Mouse (Mus musculus): Measurements from ENCODE around the gene Tas2r143. TPM values are rescaled to one million over a fixed set of nuclear protein-coding genes. Genes with fewer than 3 reads are reported as not detected.

Gene Tas2r143
- polyA plus RNA-seq, 1 experiment from 2014 or later, result not detected

DNA sequence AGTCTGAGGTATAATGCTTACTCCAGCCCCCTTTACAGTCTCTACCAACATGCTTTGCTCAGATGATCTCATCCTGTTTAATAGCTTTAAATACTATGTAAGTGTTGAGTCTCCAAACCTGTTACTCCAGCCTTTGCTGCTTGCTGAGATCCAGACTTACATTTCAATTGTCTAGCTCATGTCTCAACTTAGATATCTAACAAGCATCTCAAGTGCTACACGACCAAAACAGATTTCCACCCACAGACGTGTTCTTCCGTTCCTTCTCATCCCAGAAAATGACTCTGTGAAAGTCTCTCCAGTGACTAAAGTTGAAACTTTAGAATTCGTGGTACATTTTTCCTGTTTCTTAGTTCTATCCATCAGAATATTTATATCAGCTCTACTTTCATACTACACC, 26.3 kb downstream of the Tas2r143 start:
- Histone ChIP-seq H3K36me3 (replicated peaks) (no peaks in the 10 kb centered on the region), H3K4me3 (replicated peaks) (no peak overlapping the region), H3K4me1 (no peaks in the 10 kb centered on the region), H3K4me2 (no peak overlapping the region), H3K9me3 (no peaks in the 10 kb centered on the region), H3K9ac (no peak overlapping the region), H3K27me3 (no peaks in the 10 kb centered on the region), H3K27ac (no peak overlapping the region)
- WGBS, result 84% methylated on average over 4 of the region's 4 CpGs
- ATAC-seq (ENCODE audit: low FRiP score), result no peak

GRCm38 (mm10) chr6:42433554-42433953, 33.5 kb downstream of the Tas2r143 start:
- H3K4me3 ChIP-seq (replicated peaks), result no peak overlapping the region
- H3K4me2 ChIP-seq, result no peak overlapping the region
- ATAC-seq (ENCODE audit: low FRiP score), result no peak
- no peaks in the 10 kb centered on the region for H3K36me3 ChIP-seq (replicated peaks)
- H3K4me1 ChIP-seq, result no peaks in the 10 kb centered on the region
- H3K9me3 ChIP-seq, result no peaks in the 10 kb centered on the region
- H3K9ac ChIP-seq, result no peak overlapping the region
- WGBS, result 59% methylated on average over 2 of the region's 2 CpGs
- H3K27me3 ChIP-seq, result no peaks in the 10 kb centered on the region
- no peak overlapping the region for H3K27ac ChIP-seq

DNA sequence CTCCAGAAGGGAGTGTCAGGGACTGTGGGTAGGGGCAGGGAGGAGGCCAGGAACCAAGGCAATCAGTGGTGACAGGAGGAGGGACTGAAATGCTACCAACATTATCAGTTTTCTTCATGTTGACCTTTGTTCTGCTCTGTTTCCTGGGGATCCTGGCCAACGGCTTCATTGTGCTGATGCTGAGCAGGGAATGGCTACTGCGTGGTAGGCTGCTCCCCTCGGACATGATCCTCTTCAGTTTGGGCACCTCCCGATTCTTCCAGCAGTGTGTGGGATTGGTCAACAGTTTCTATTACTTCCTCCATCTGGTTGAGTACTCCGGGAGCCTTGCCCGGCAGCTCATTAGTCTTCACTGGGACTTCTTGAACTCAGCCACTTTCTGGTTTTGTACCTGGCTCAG, 34.4 kb downstream of the Tas2r143 start, which contains the start of gene Tas2r126:
Gene Tas2r126 (plus strand): TSS at position 90 of the 400 bp plus-strand sequence.
- Histone ChIP-seq H3K4me2 (no peak within 1 kb of the TSS), H3K9ac (no peak within 1 kb of the TSS), H3K27me3 (no peaks in the 10 kb centered on the region), H3K27ac (no peak within 1 kb of the TSS), H3K9me3 (no peaks in the 10 kb centered on the region), H3K4me3 (replicated peaks) (no peak within 1 kb of the TSS), H3K4me1 (no peaks in the 10 kb centered on the region), H3K36me3 (replicated peaks) (no peaks in the 10 kb centered on the region)
- ATAC-seq (ENCODE audit: low FRiP score), result no peak
- 90% methylated on average over 6 of the region's 6 CpGs for WGBS

DNA sequence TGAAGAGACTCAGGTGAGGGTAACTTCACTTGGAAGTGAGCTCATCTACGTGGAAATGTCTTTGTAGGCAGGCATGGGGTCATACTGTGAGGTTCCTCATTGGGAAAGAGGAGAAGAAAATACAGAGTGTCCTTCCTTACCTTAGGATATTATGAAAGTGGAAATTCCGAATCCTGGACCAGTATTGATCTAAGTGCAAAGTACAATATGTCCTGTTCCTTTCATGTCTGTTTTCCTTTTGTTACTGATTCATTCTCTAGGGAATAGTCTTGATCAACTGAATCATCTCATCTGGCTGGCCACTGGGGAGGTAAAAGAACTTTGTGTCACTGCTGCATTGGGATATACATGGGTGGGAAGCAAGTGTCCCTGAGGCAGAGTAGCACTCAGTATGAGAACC, 35.5 kb downstream of the Tas2r143 start:
- Histone ChIP-seq H3K36me3 (replicated peaks) (no peaks in the 10 kb centered on the region), H3K9me3 (no peaks in the 10 kb centered on the region), H3K4me1 (no peaks in the 10 kb centered on the region), H3K4me2 (no peak overlapping the region), H3K27me3 (no peaks in the 10 kb centered on the region), H3K9ac (no peak overlapping the region), H3K4me3 (replicated peaks) (no peak overlapping the region), H3K27ac (no peak overlapping the region)
- 68% methylated on average over 2 of the region's 2 CpGs for WGBS
- ATAC-seq (ENCODE audit: low FRiP score), result no peak

GRCm38 (mm10) chr6:42441395-42441794, 41.4 kb downstream of the Tas2r143 start:
- no peak for ATAC-seq (ENCODE audit: low FRiP score)

DNA sequence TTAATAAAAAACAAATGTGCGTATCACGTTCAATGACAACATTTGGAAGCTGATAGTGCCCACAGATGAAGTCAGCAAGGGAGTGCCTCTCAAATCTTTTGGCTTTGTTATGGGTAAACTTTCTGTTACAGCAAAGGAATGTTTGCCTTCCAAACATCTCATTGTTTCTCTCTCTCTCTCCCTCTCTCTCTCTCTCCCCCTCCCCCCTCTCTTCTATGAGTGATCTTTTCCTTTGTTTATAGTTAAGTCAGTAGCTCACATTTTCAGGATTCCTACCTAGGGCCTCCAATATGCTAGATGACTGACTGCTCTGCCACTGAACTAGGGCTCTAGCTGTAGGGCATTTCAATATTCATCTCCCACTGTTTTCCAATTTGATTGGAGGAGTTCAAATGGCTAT, 44.5 kb downstream of the Tas2r143 start:
- Histone ChIP-seq H3K9me3 (no peaks in the 10 kb centered on the region), H3K36me3 (replicated peaks) (no peaks in the 10 kb centered on the region), H3K4me3 (replicated peaks) (no peak overlapping the region), H3K9ac (no peak overlapping the region), H3K4me1 (no peaks in the 10 kb centered on the region), H3K27me3 (no peaks in the 10 kb centered on the region), H3K4me2 (no peak overlapping the region), H3K27ac (no peak overlapping the region)
- 91% methylated on average over 2 of the region's 2 CpGs for WGBS
- ATAC-seq (ENCODE audit: low FRiP score), result no peak

More at GRCm38 (mm10) chr6:42441395-42441794, 41.4 kb downstream of the Tas2r143 start:
- Histone ChIP-seq H3K9ac (no peak overlapping the region), H3K4me1 (no peaks in the 10 kb centered on the region), H3K4me2 (no peak overlapping the region), H3K9me3 (no peaks in the 10 kb centered on the region), H3K27ac (no peak overlapping the region), H3K27me3 (no peaks in the 10 kb centered on the region), H3K4me3 (replicated peaks) (no peak overlapping the region), H3K36me3 (replicated peaks) (no peaks in the 10 kb centered on the region)
- 85% methylated on average over 2 of the region's 2 CpGs for whole genome bisulfite sequencing

DNA sequence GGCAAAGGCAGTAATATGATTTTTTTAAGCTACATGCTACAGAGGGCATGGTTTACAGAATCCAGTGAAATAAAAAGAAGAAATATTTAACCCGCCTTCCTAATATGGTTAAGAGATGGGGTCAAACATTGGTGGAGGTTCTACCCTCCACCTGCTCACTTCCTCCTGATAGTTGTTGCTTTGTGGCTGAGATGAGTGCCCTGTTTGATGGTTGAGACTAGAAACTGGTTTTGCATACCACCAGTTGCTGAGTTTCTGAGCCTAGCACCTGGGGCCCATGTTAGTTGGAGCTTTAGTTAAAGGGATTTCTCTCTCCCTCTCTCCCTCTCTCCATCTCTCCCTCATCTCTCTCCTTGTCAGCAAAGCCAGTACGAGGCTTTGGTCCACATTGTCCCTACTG, 47.3 kb downstream of the Tas2r143 start:
- 84% methylated on average over 2 of the region's 2 CpGs for WGBS
- no peak overlapping the region for H3K9ac ChIP-seq
- H3K4me1 ChIP-seq, result no peaks in the 10 kb centered on the region
- H3K4me3 ChIP-seq (replicated peaks), result no peak overlapping the region
- H3K27me3 ChIP-seq, result no peaks in the 10 kb centered on the region
- H3K4me2 ChIP-seq, result no peak overlapping the region
- no peak for ATAC-seq (ENCODE audit: low FRiP score)
- no peaks in the 10 kb centered on the region for H3K36me3 ChIP-seq (replicated peaks)
- no peaks in the 10 kb centered on the region for H3K9me3 ChIP-seq
- no peak overlapping the region for H3K27ac ChIP-seq

Other genes with a start within 250 kb of the Tas2r143 start
- gene Tas2r144, start 184.9 kb upstream of the Tas2r143 start, polyA plus RNA-seq (2016; fragmentation: Nextera tagmentation; extraction: Ambion mirVana), result not detected in 2 replicates
- 11.8 and 12.8 TPM in 2 replicates for gene Gstk1, start 154.3 kb upstream of the Tas2r143 start, polyA plus RNA-seq (2016; fragmentation: Nextera tagmentation; extraction: Ambion mirVana)
- 0.17 TPM in 1 of 2 replicates, not detected in the other for gene Tmem139, start 138.3 kb upstream of the Tas2r143 start, polyA plus RNA-seq (2016; fragmentation: Nextera tagmentation; extraction: Ambion mirVana)
- 74.0 and 79.8 TPM in 2 replicates for gene Casp2, start 135.3 kb upstream of the Tas2r143 start, polyA plus RNA-seq (2016; fragmentation: Nextera tagmentation; extraction: Ambion mirVana)
- 1.7 and 2.2 TPM in 2 replicates for gene Clcn1, start 113.6 kb upstream of the Tas2r143 start, polyA plus RNA-seq (2016; fragmentation: Nextera tagmentation; extraction: Ambion mirVana)
- 3.6 and 4.7 TPM in 2 replicates for gene Fam131b, start 75.6 kb upstream of the Tas2r143 start, polyA plus RNA-seq (2016; fragmentation: Nextera tagmentation; extraction: Ambion mirVana)
- 66.6 and 71.1 TPM in 2 replicates for gene Zyx, start 50.6 kb upstream of the Tas2r143 start, polyA plus RNA-seq (2016; fragmentation: Nextera tagmentation; extraction: Ambion mirVana)
- gene Epha1, start 27.0 kb upstream of the Tas2r143 start, polyA plus RNA-seq (2016; fragmentation: Nextera tagmentation; extraction: Ambion mirVana), result 0.69 and 1.4 TPM in 2 replicates
- not detected in 2 replicates for gene Tas2r135, start 5.2 kb downstream of the Tas2r143 start, polyA plus RNA-seq (2016; fragmentation: Nextera tagmentation; extraction: Ambion mirVana)
- not detected in 2 replicates for gene Tas2r126, start 34.3 kb downstream of the Tas2r143 start, polyA plus RNA-seq (2016; fragmentation: Nextera tagmentation; extraction: Ambion mirVana)
- gene Olfr458, start 65.0 kb downstream of the Tas2r143 start, polyA plus RNA-seq (2016; fragmentation: Nextera tagmentation; extraction: Ambion mirVana), result not detected in 2 replicates
- 0.08 TPM in 1 of 2 replicates, not detected in the other for gene Olfr457, start 76.1 kb downstream of the Tas2r143 start, polyA plus RNA-seq (2016; fragmentation: Nextera tagmentation; extraction: Ambion mirVana)
- not detected in 2 replicates for gene Olfr456, start 87.0 kb downstream of the Tas2r143 start, polyA plus RNA-seq (2016; fragmentation: Nextera tagmentation; extraction: Ambion mirVana)
- gene Olfr455, start 147.3 kb downstream of the Tas2r143 start, polyA plus RNA-seq (2016; fragmentation: Nextera tagmentation; extraction: Ambion mirVana), result not detected in 2 replicates
- not detected in 2 replicates for gene Tcaf3, start 197.5 kb downstream of the Tas2r143 start, polyA plus RNA-seq (2016; fragmentation: Nextera tagmentation; extraction: Ambion mirVana)
- 2.7 and 2.8 TPM in 2 replicates for gene Tcaf2, start 245.0 kb downstream of the Tas2r143 start, polyA plus RNA-seq (2016; fragmentation: Nextera tagmentation; extraction: Ambion mirVana)

All from forebrain, embryonic 12.5 days (tissue).